8 mouse cellular contexts compared by ENCODE assay signal in genomic region chr7:66250030-66250429, GRCm38 (mm10).
DNase-seq lines count a peak whose midpoint lies in the region; ATAC-seq and TF ChIP-seq lines count a peak whose summit lies in the region.

No protein-coding gene starts in this region.

- H3K4me2 ChIP-seq in midbrain, embryonic 13.5 days (replicated peaks): no peak overlapping the region
- H3K4me2 ChIP-seq in intestine, embryonic 16.5 days (ENCODE audit: low read depth, low read length): no peak overlapping the region

- peak; percentile 66 for DNase-seq in midbrain, embryonic 10.5 days (ENCODE audit: low spot score)
- peak; percentile 62 to 69 for DNase-seq in cerebellum, postnatal 36 days
- DNase-seq in gastrocnemius, adult 2 months: peak; percentile 83
- peak; percentile 73 to 78 for DNase-seq in left cerebral cortex, postnatal 14 days (ENCODE audit: low spot score in 2 of 2)
- DNase-seq in mesoderm, embryonic 11.5 days (ENCODE audit: low read depth, low spot score): peak; percentile 65
- peak; percentile 84 to 94 for DNase-seq in spleen, postnatal 4 days (ENCODE audit: low spot score in 2 of 2)

- intact Hi-C loops in gastrocnemius, adult 2 months (cut with DNase I): no loop called here
- intact Hi-C loops in left cerebral cortex, postnatal 14 days (cut with DNase I): loop anchor here (1.0 kb wide), 1 partner anchor 143 kb away; no protein-coding TSS in a partner anchor

- no peaks in the 10 kb centered on the region for H3K36me3 ChIP-seq in midbrain, embryonic 10.5 days
- no peaks in the 10 kb centered on the region for H3K36me3 ChIP-seq in midbrain, embryonic 13.5 days
- no peaks in the 10 kb centered on the region for H3K36me3 ChIP-seq in intestine, embryonic 16.5 days (ENCODE audit: control insufficient read depth, insufficient read depth, low read length)

- peak overlapping the region; percentile 86; the same call in 1 of the 2 replicates for H3K27ac ChIP-seq in midbrain, embryonic 10.5 days (replicated peaks)
- no peak overlapping the region for H3K27ac ChIP-seq in midbrain, embryonic 13.5 days
- H3K27ac ChIP-seq in gastrocnemius, adult 2 months: no peak overlapping the region
- 0 out of 2 replicates have a peak overlapping the region, but pooled peaks have one; percentile 31 for H3K27ac ChIP-seq in intestine, embryonic 16.5 days (ENCODE audit: low read length)

- WGBS in midbrain, embryonic 10.5 days: 31% methylated on average over 6 of the region's 6 CpGs
- 33% methylated on average over 6 of the region's 6 CpGs for WGBS in midbrain, embryonic 13.5 days
- WGBS in intestine, embryonic 16.5 days: 23% methylated on average over 6 of the region's 6 CpGs

- no peak for ATAC-seq in midbrain, embryonic 13.5 days
- ATAC-seq in intestine, embryonic 16.5 days: peak; percentile 91

- H3K4me1 ChIP-seq in midbrain, embryonic 10.5 days: peaks cover 34% of the 10 kb centered on the region
- peaks cover 22% of the 10 kb centered on the region for H3K4me1 ChIP-seq in midbrain, embryonic 13.5 days (replicated peaks)
- peaks cover 4% of the 10 kb centered on the region; the same call in 1 of the 2 replicates for H3K4me1 ChIP-seq in intestine, embryonic 16.5 days (ENCODE audit: control insufficient read depth, insufficient read depth, low read length)

- H3K9me3 ChIP-seq in midbrain, embryonic 10.5 days (replicated peaks): no peaks in the 10 kb centered on the region
- no peaks in the 10 kb centered on the region for H3K9me3 ChIP-seq in midbrain, embryonic 13.5 days
- no peaks in the 10 kb centered on the region for H3K9me3 ChIP-seq in intestine, embryonic 16.5 days (ENCODE audit: control insufficient read depth, low read length)

- H3K4me3 ChIP-seq in midbrain, embryonic 10.5 days: no peak overlapping the region
- H3K4me3 ChIP-seq in midbrain, embryonic 13.5 days (replicated peaks): no peak overlapping the region
- no peak overlapping the region for H3K4me3 ChIP-seq in gastrocnemius, adult 2 months
- no peak overlapping the region for H3K4me3 ChIP-seq in intestine, embryonic 16.5 days (ENCODE audit: low read length)

- peak; percentile 94 for TF ChIP-seq CTCF in gastrocnemius, adult 2 months (IDR thresholded peaks at IDR 0.05)

- no peak overlapping the region; the same call in 1 of the 2 replicates for H3K9ac ChIP-seq in midbrain, embryonic 13.5 days (replicated peaks)
- no peak overlapping the region for H3K9ac ChIP-seq in intestine, embryonic 16.5 days (ENCODE audit: low read depth, low read length)

- no peaks in the 10 kb centered on the region for H3K27me3 ChIP-seq in midbrain, embryonic 10.5 days (ENCODE audit: low read depth, poor library complexity, severe bottlenecking)
- no peaks in the 10 kb centered on the region for H3K27me3 ChIP-seq in midbrain, embryonic 13.5 days
- H3K27me3 ChIP-seq in intestine, embryonic 16.5 days (replicated peaks; ENCODE audit: control insufficient read depth, insufficient read depth, low read length): no peaks in the 10 kb centered on the region

Comparison
In these comparisons a context has a peak if more than half of its experiments do, and no peak if none do; other contexts are left out.
1. H3K27ac ChIP-seq: peak in midbrain, embryonic 10.5 days (single experiment) and intestine, embryonic 16.5 days (single experiment); none in midbrain, embryonic 13.5 days (single experiment) and gastrocnemius, adult 2 months (single experiment).
2. Peak in every context shown above with its lines, with median percentiles within 50 percentile points of each other: DNase-seq.